Comparison of ENCODE assay signal across 25 mouse cellular contexts in the genomic region with DNA sequence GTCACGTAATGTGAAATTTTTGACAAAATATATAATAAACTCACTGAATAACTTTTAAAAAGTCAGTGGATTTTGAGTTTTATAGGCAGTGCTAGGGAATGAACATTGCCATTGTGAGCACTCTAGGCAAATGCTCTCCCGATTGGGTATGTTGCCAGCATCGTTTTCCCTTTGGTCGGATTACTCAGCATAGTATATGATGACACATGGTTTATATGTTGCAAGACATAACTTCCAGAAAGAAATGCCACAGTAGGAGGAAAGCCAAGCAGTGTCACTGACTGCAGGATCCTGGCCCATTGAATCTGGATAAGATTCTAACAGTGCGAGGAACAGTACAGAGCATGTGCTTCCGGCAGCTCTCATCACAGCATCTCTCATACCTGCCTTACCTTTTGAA. TPM values are rescaled to one million over a fixed set of nuclear protein-coding genes. Genes with fewer than 3 reads are reported as not detected.
DNase-seq lines count a peak whose midpoint lies in the region.
"Had no signal": no experiment of that assay in that cellular context is flagged by ENCODE, and none has a peak within 500 bp of the region (broad histone marks: within the 10 kb centered on the region; RNA-seq: fewer than 3 reads in every experiment).

No protein-coding gene starts in this region.

- no peaks in the 10 kb centered on the region for H3K9me3 ChIP-seq in heart, embryonic 10.5 days
- H3K9me3 ChIP-seq: embryonic facial prominence, embryonic 10.5 days; embryonic facial prominence, embryonic 13.5 days; forebrain, embryonic 12.5 days; forebrain, embryonic 15.5 days; heart, embryonic 13.5 days; hindbrain, embryonic 12.5 days; hindbrain, embryonic 15.5 days had no signal

- no peak overlapping the region for H3K27ac ChIP-seq in heart, embryonic 10.5 days
- H3K27ac ChIP-seq: embryonic facial prominence, embryonic 10.5 days; embryonic facial prominence, embryonic 13.5 days; forebrain, embryonic 12.5 days; forebrain, embryonic 15.5 days; heart, embryonic 13.5 days; hindbrain, embryonic 12.5 days; hindbrain, embryonic 15.5 days had no signal

- intact Hi-C loops in heart, postnatal 10 days (cut with DNase I), result no loop called here
- intact Hi-C loops in left cerebral cortex, postnatal 4 days (cut with DNase I), result no loop called here

- no peak overlapping the region for H3K4me3 ChIP-seq in heart, embryonic 10.5 days
- H3K4me3 ChIP-seq: embryonic facial prominence, embryonic 10.5 days; embryonic facial prominence, embryonic 13.5 days; erythroblast, embryonic 14.5 days; forebrain, embryonic 12.5 days; forebrain, embryonic 15.5 days; heart, embryonic 13.5 days; hindbrain, embryonic 12.5 days; hindbrain, embryonic 15.5 days had no signal

- DNase-seq in heart, embryonic 10.5 days (ENCODE audit: low spot score), result peak; percentile 7
- DNase-seq in heart, postnatal 10 days, result no peak
- DNase-seq in 3T3-L1 (ENCODE audit: low read depth, low spot score) (peak; percentile 94), NIH3T3 (ENCODE audit: low read depth) (peak; percentile 91)
- no peak for DNase-seq in left cerebral cortex, postnatal 4 days
- DNase-seq in ovary, postnatal 36 days (ENCODE audit: low spot score), result no peak
- DNase-seq: B cell, adult 2 months; cerebellum, adult 11 months; cerebellum, adult 8-10 months; cerebellum, postnatal 10 days; cerebellum, postnatal 36 days; embryo, embryonic 11 days; gastrocnemius, postnatal 25 days; heart, adult 18-20 months had no signal

- H3K4me1 ChIP-seq in heart, embryonic 10.5 days, result no peaks in the 10 kb centered on the region
- H3K4me1 ChIP-seq: embryonic facial prominence, embryonic 10.5 days; embryonic facial prominence, embryonic 13.5 days; forebrain, embryonic 15.5 days; heart, embryonic 13.5 days; hindbrain, embryonic 12.5 days; hindbrain, embryonic 15.5 days had no signal

- no peaks in the 10 kb centered on the region for H3K36me3 ChIP-seq in heart, embryonic 10.5 days
- H3K36me3 ChIP-seq: embryonic facial prominence, embryonic 10.5 days; embryonic facial prominence, embryonic 13.5 days; forebrain, embryonic 12.5 days; forebrain, embryonic 15.5 days; heart, embryonic 13.5 days; hindbrain, embryonic 12.5 days; hindbrain, embryonic 15.5 days had no signal

- no peaks in the 10 kb centered on the region for H3K27me3 ChIP-seq in heart, embryonic 10.5 days (ENCODE audit: insufficient read depth, poor library complexity, severe bottlenecking)
- H3K27me3 ChIP-seq: embryonic facial prominence, embryonic 13.5 days; forebrain, embryonic 12.5 days; forebrain, embryonic 15.5 days; heart, embryonic 13.5 days; hindbrain, embryonic 12.5 days; hindbrain, embryonic 15.5 days had no signal

- 89% methylated on average over 6 of the region's 6 CpGs for WGBS in heart, embryonic 10.5 days

RNA-seq across cellular contexts. Expression of a gene that starts 23.5 kb away (rescaled TPM):
- polyA plus RNA-seq in heart, embryonic 10.5 days (2016; fragmentation: Nextera tagmentation; extraction: Ambion mirVana), result 0.82 and 0.85 TPM in 2 replicates
- total RNA-seq in heart, postnatal 10 days (2021), result under 1 TPM; 0.26 to 0.52 TPM
- not detected for total RNA-seq in left cerebral cortex, postnatal 4 days (2021)
- total RNA-seq: gastrocnemius, adult 8-10 months; gastrocnemius, postnatal 25 days had no signal
- polyA plus RNA-seq: activated CD4-positive, CD25-positive, alpha-beta regulatory T cell, adult 4 months; cortical plate, adult 2 months; erythroblast, embryonic 14.5 days; forebrain, embryonic 15.5 days had no signal

Comparison
In these comparisons a context has a peak if more than half of its experiments do, and no peak if none do; other contexts are left out.
1. DNase-seq: peak in heart, embryonic 10.5 days (single experiment), 3T3-L1 (single experiment) and NIH3T3 (single experiment); none in heart, postnatal 10 days (0 of 2), left cerebral cortex, postnatal 4 days (single experiment) and ovary, postnatal 36 days (single experiment).